Mouse (Mus musculus): ENCODE measurements around the gene Dyrk3. TPM values are rescaled to one million over a fixed set of nuclear protein-coding genes. Genes with fewer than 3 reads are reported as not detected.

Dyrk3 gene
- total RNA-seq, 2 experiments from 2014 or later = 0.25 to 0.29 TPM

GRCm38 (mm10) chr1:131119026-131119425 is 19.1 kb downstream of the Dyrk3 start:
- DNase-seq (ENCODE audit: low spot score) = no peak

GRCm38 (mm10) chr1:131118530-131118929 is 19.6 kb downstream of the Dyrk3 start:
- intact Hi-C loops (cut with DNase I) = loop anchor here (5.0 kb wide), 1 partner anchor 129 kb away; the partner anchor contains the start of gene Rassf5
- no peak for DNase-seq (ENCODE audit: low spot score)

More at GRCm38 (mm10) chr1:131119026-131119425, 19.1 kb downstream of the Dyrk3 start:
- intact Hi-C loops (cut with DNase I) = loop anchor here (5.0 kb wide), 1 partner anchor 128 kb away; the partner anchor contains the start of gene Rassf5

GRCm38 (mm10) chr1:131116430-131117011 is 21.6 kb downstream of the Dyrk3 start:
- DNase-seq (ENCODE audit: low spot score) = no peak
- intact Hi-C loops (cut with DNase I) = loop anchor here (1.0 to 5.0 kb wide), 3 partner anchors 22 to 131 kb away; partner anchors contain the start of genes Dyrk3 and Rassf5

- no peak for DNase-seq (ENCODE audit: low spot score)
- intact Hi-C loops (cut with DNase I) = loop anchor here (1.0 to 5.0 kb wide), 5 partner anchors 17 to 145 kb away; partner anchors contain the start of genes Dyrk3 and Rassf5
Observed at GRCm38 (mm10) chr1:131115932-131116331, 22.2 kb downstream of the Dyrk3 start.

- intact Hi-C loops (cut with DNase I) = no loop called here
- no peak for DNase-seq (ENCODE audit: low spot score)
Observed at GRCm38 (mm10) chr1:131112576-131112975, 25.6 kb downstream of the Dyrk3 start.

GRCm38 (mm10) chr1:131110525-131111106 is 27.5 kb downstream of the Dyrk3 start:
- intact Hi-C loops (cut with DNase I) = no loop called here
- no peak for DNase-seq (ENCODE audit: low spot score)

- no peak for DNase-seq (ENCODE audit: low spot score)
- intact Hi-C loops (cut with DNase I) = no loop called here
Observed at GRCm38 (mm10) chr1:131107575-131108308, 30.4 kb downstream of the Dyrk3 start.

- intact Hi-C loops (cut with DNase I) = no loop called here
- DNase-seq (ENCODE audit: low spot score) = no peak
Observed at GRCm38 (mm10) chr1:131103776-131104424, 34.2 kb downstream of the Dyrk3 start.

GRCm38 (mm10) chr1:131100808-131101207 is 37.3 kb downstream of the Dyrk3 start:
- no peak for DNase-seq (ENCODE audit: low spot score)
- intact Hi-C loops (cut with DNase I) = no loop called here

- DNase-seq (ENCODE audit: low spot score) = peak; percentile 86
- intact Hi-C loops (cut with DNase I) = loop anchor here (2.0 kb wide), 2 partner anchors 17 to 37 kb away; no protein-coding TSS in a partner anchor
Observed at GRCm38 (mm10) chr1:131097700-131098094, 40.4 kb downstream of the Dyrk3 start, which contains the start of gene Mapkapk2. Mapkapk2 (minus strand) TSS chr1:131097826.

GRCm38 (mm10) chr1:131096803-131097699 is 41.1 kb downstream of the Dyrk3 start:
- intact Hi-C loops (cut with DNase I) = loop anchor here (2.0 kb wide), 1 partner anchor 36 kb away; no protein-coding TSS in a partner anchor

GRCm38 (mm10) chr1:131096132-131096695 is 41.9 kb downstream of the Dyrk3 start:
- intact Hi-C loops (cut with DNase I) = loop anchor here (2.0 kb wide), 1 partner anchor 35 kb away; no protein-coding TSS in a partner anchor

More at GRCm38 (mm10) chr1:131096803-131097699, 41.1 kb downstream of the Dyrk3 start:
- peak; percentile 56 for DNase-seq (ENCODE audit: low spot score)

GRCm38 (mm10) chr1:131095574-131095973 is 42.6 kb downstream of the Dyrk3 start:
- intact Hi-C loops (cut with DNase I) = no loop called here

More at GRCm38 (mm10) chr1:131096132-131096695, 41.9 kb downstream of the Dyrk3 start:
- DNase-seq (ENCODE audit: low spot score) = no peak

GRCm38 (mm10) chr1:131093889-131094288 is 44.3 kb downstream of the Dyrk3 start:
- intact Hi-C loops (cut with DNase I) = no loop called here
- DNase-seq (ENCODE audit: low spot score) = no peak

More at GRCm38 (mm10) chr1:131095574-131095973, 42.6 kb downstream of the Dyrk3 start:
- DNase-seq (ENCODE audit: low spot score) = no peak

- DNase-seq (ENCODE audit: low spot score) = no peak
- intact Hi-C loops (cut with DNase I) = no loop called here
Observed at GRCm38 (mm10) chr1:131092846-131093245, 45.3 kb downstream of the Dyrk3 start.

- no peak for DNase-seq (ENCODE audit: low spot score)
- intact Hi-C loops (cut with DNase I) = no loop called here
Observed at GRCm38 (mm10) chr1:131092173-131092572, 46.0 kb downstream of the Dyrk3 start.

GRCm38 (mm10) chr1:131091481-131091880 is 46.7 kb downstream of the Dyrk3 start:
- no peak for DNase-seq (ENCODE audit: low spot score)

GRCm38 (mm10) chr1:131090877-131091276 is 47.3 kb downstream of the Dyrk3 start:
- intact Hi-C loops (cut with DNase I) = no loop called here
- DNase-seq (ENCODE audit: low spot score) = no peak

More at GRCm38 (mm10) chr1:131091481-131091880, 46.7 kb downstream of the Dyrk3 start:
- intact Hi-C loops (cut with DNase I) = no loop called here
